Mouse (Mus musculus): Measurements from ENCODE around the gene Cobll1. TPM values are rescaled to one million over a fixed set of nuclear protein-coding genes. Genes with fewer than 3 reads are reported as not detected.
A peak's percentile ranks its signal among the peaks of the same experiment; 100 is the strongest.

Gene Cobll1
- total and polyA plus RNA-seq, 2 experiments, result 10.0 to 13.6 TPM

DNA sequence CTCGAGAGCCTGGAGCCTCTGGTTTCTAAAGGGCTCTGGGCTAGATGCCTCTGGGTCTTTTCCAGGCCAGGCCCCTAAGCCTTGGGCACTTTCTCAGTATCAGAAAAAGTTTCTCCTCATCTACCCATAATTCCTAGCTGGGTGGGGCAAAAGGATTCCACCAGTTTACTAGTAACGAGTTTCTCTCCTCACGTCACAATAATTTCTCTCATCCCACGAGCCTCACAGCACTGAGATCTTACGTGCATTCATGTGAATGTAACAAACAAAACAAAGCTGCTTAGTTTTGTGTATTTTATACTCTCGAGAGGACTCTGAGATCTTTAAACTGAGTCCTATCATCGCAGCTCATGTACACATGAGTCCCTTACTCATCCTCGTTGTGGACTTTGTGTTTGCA is 57.5 kb downstream of the Cobll1 start:
- no peak for DNase-seq (ENCODE audit: extremely low read depth, low read depth, low spot score)
- Histone ChIP-seq H3K27ac (replicated peaks; ENCODE audit: insufficient read depth, low read depth, low read length) (no peak overlapping the region), H3K79me2 (ENCODE audit: control insufficient read depth, insufficient read depth, low read length) (peaks cover 30% of the 10 kb centered on the region), H3K4me1 (ENCODE audit: control insufficient read depth, insufficient read depth, low read length) (peaks cover 22% of the 10 kb centered on the region), H3K9ac (ENCODE audit: low read depth, low read length) (no peak overlapping the region), H3K27me3 (ENCODE audit: control insufficient read depth, insufficient read depth, low read length) (no peaks in the 10 kb centered on the region), H3K4me3 (ENCODE audit: insufficient read depth, low read depth, low read length) (no peak overlapping the region), H3K36me3 (ENCODE audit: control insufficient read depth, insufficient read depth, low read length) (no peaks in the 10 kb centered on the region)
- WGBS, result 84% methylated on average over 8 of the region's 8 CpGs
- no peak for TF ChIP-seq POLR2A (IDR thresholded peaks at IDR 0.05; ENCODE audit: extremely low read depth, insufficient read depth, low read length)
- TF ChIP-seq CTCF (IDR thresholded peaks at IDR 0.05; ENCODE audit: low read depth, low read length), result no peak

DNA sequence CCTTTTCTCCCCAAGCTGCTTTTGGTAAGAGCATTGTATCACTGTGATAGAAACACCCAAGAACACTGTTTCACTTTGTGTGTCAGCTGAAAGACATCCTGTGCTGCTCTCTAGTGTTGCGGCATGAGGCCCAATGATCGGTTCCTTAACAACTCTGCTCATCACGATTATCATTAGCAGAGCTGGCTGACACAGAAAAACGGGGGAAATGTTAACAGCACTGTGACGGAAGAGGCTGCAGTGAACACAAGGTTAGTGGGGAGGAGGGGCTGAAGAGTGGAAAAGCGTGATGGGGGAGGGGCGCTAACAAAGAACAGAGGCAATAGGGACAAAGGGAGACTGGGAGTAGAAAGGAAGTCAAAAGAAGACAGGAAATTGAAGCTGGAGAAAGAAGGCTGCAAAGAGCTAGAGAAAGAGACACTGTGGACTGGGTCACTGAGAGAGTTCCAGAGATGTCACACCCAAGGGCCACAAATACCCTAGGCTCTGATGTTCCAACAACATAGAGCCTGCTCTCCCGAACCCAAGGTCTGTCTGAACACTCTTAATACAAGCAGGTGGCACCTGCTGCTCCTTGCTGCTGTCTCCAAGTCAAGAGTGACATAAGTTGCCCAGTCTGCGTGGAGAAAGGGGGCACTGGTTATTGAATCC is 58.0 kb downstream of the Cobll1 start:
- Histone ChIP-seq H3K9ac (ENCODE audit: low read depth, low read length) (no peak overlapping the region), H3K4me3 (ENCODE audit: insufficient read depth, low read depth, low read length) (no peak overlapping the region), H3K4me1 (ENCODE audit: control insufficient read depth, insufficient read depth, low read length) (peaks cover 17% of the 10 kb centered on the region), H3K27ac (replicated peaks; ENCODE audit: insufficient read depth, low read depth, low read length) (no peak overlapping the region), H3K36me3 (ENCODE audit: control insufficient read depth, insufficient read depth, low read length) (no peaks in the 10 kb centered on the region), H3K27me3 (ENCODE audit: control insufficient read depth, insufficient read depth, low read length) (no peaks in the 10 kb centered on the region), H3K79me2 (ENCODE audit: control insufficient read depth, insufficient read depth, low read length) (peaks cover 30% of the 10 kb centered on the region)
- TF ChIP-seq POLR2A (IDR thresholded peaks at IDR 0.05; ENCODE audit: extremely low read depth, insufficient read depth, low read length), result no peak
- no peak for TF ChIP-seq CTCF (IDR thresholded peaks at IDR 0.05; ENCODE audit: low read depth, low read length)
- no peak for DNase-seq (ENCODE audit: extremely low read depth, low read depth, low spot score)
- WGBS, result 43% methylated on average over 9 of the region's 9 CpGs

DNA sequence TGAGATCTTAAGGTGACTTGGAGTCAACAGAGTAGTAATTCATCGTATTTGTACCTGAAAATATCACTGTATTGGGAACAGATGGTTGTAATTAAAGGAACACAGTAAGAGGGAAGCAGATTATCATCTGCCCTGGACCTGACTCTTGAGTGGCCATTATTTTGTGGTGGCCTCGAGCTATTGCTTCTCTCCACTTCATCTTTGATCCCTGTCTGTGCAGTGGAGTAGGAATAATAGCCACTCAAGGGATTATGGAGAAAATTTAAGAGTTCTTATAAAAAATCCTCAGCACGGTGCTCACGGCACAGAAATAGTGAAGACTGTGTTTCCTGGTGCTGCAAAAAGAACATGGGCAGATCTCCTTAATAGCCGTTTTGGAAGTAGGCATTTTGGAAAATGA is 63.6 kb downstream of the Cobll1 start:
- WGBS, result 84% methylated on average over 5 of the region's 5 CpGs

GRCm38 (mm10) chr2:65172071-65172470 is 67.1 kb downstream of the Cobll1 start:
- WGBS, result 32% methylated on average over 6 of the region's 6 CpGs
- DNase-seq (ENCODE audit: extremely low read depth, low read depth, low spot score), result peak; percentile 85
- H3K4me1 ChIP-seq (ENCODE audit: control insufficient read depth, insufficient read depth, low read length), result peaks cover 10% of the 10 kb centered on the region
- H3K4me3 ChIP-seq (ENCODE audit: insufficient read depth, low read depth, low read length), result peak overlapping the region; percentile 33
- H3K27me3 ChIP-seq (ENCODE audit: control insufficient read depth, insufficient read depth, low read length), result no peaks in the 10 kb centered on the region
- H3K9ac ChIP-seq (ENCODE audit: low read depth, low read length), result no peak overlapping the region
- no peaks in the 10 kb centered on the region; the same call in 1 of the 2 replicates for H3K36me3 ChIP-seq (ENCODE audit: control insufficient read depth, insufficient read depth, low read length)
- H3K79me2 ChIP-seq (ENCODE audit: control insufficient read depth, insufficient read depth, low read length), result peaks cover 23% of the 10 kb centered on the region
- TF ChIP-seq POLR2A (IDR thresholded peaks at IDR 0.05; ENCODE audit: extremely low read depth, insufficient read depth, low read length) (no peak), CTCF (IDR thresholded peaks at IDR 0.05; ENCODE audit: low read depth, low read length) (no peak)
- 0 out of 2 replicates have a peak overlapping the region, but pooled peaks have one; percentile 31 for H3K27ac ChIP-seq (replicated peaks; ENCODE audit: insufficient read depth, low read depth, low read length)

More for the DNA sequence above, 63.6 kb downstream of the Cobll1 start:
- no peak for DNase-seq (ENCODE audit: extremely low read depth, low read depth, low spot score)
- H3K4me1 ChIP-seq (ENCODE audit: control insufficient read depth, insufficient read depth, low read length), result peaks cover 14% of the 10 kb centered on the region
- H3K79me2 ChIP-seq (ENCODE audit: control insufficient read depth, insufficient read depth, low read length), result peaks cover 29% of the 10 kb centered on the region
- no peaks in the 10 kb centered on the region for H3K27me3 ChIP-seq (ENCODE audit: control insufficient read depth, insufficient read depth, low read length)
- no peaks in the 10 kb centered on the region; the same call in 1 of the 2 replicates for H3K36me3 ChIP-seq (ENCODE audit: control insufficient read depth, insufficient read depth, low read length)
- no peak overlapping the region for H3K4me3 ChIP-seq (ENCODE audit: insufficient read depth, low read depth, low read length)
- no peak overlapping the region for H3K27ac ChIP-seq (replicated peaks; ENCODE audit: insufficient read depth, low read depth, low read length)
- TF ChIP-seq CTCF (IDR thresholded peaks at IDR 0.05; ENCODE audit: low read depth, low read length), result no peak
- no peak for TF ChIP-seq POLR2A (IDR thresholded peaks at IDR 0.05; ENCODE audit: extremely low read depth, insufficient read depth, low read length)
- H3K9ac ChIP-seq (ENCODE audit: low read depth, low read length), result no peak overlapping the region

DNA sequence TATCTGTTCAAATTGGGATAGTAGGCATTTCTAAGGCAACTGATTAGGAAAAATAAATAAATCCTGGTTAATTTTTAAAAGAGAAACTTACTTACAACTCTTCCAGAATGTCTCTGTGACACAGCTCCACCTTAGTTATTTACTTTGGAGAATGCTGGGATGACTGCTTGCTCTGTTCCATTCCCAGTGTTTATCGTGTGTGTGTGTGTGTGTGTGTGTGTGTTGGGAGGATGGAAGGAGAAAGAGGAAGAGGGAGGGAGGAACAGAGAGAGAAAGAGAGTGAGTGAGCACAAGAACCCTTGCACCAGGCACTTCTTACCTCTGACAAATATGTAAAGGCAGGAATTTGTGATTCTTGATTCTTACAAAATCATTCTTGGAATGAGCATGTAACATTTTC is 67.7 kb downstream of the Cobll1 start:
- Histone ChIP-seq H3K27ac (replicated peaks; ENCODE audit: insufficient read depth, low read depth, low read length) (peak overlapping the region; percentile 93), H3K4me1 (ENCODE audit: control insufficient read depth, insufficient read depth, low read length) (peaks cover 13% of the 10 kb centered on the region), H3K9ac (ENCODE audit: low read depth, low read length) (0 out of 2 replicates have a peak overlapping the region, but pooled peaks have one; percentile 51), H3K36me3 (ENCODE audit: control insufficient read depth, insufficient read depth, low read length) (no peaks in the 10 kb centered on the region; the same call in 1 of the 2 replicates), H3K4me3 (ENCODE audit: insufficient read depth, low read depth, low read length) (peak overlapping the region; percentile 52; the same call in 1 of the 2 replicates), H3K79me2 (ENCODE audit: control insufficient read depth, insufficient read depth, low read length) (peaks cover 22% of the 10 kb centered on the region), H3K27me3 (ENCODE audit: control insufficient read depth, insufficient read depth, low read length) (no peaks in the 10 kb centered on the region)
- 20% methylated on average over 1 of the region's 1 CpGs for whole genome bisulfite sequencing
- TF ChIP-seq POLR2A (IDR thresholded peaks at IDR 0.05; ENCODE audit: extremely low read depth, insufficient read depth, low read length) (no peak), CTCF (IDR thresholded peaks at IDR 0.05; ENCODE audit: low read depth, low read length) (no peak)
- DNase-seq (ENCODE audit: extremely low read depth, low read depth, low spot score), result peak; percentile 95

Data from liver, adult 2 months (tissue).